Mouse (Mus musculus) central nervous system, embryonic 11.5 days (tissue): ENCODE measurements around the gene Myh11. TPM values are rescaled to one million over a fixed set of nuclear protein-coding genes. Genes with fewer than 3 reads are reported as not detected.

Experiments used
- polyA plus RNA-seq: library from polyadenylated mRNA; depleted of rRNA; stranded (reverse); fragments of >200 nt; gene quantifications from 2 replicates; pipeline ENCODE4 v1.2.3, GENCODE M21; 2012; rRNA removed

Gene Myh11
- 0.41 and 0.91 TPM in 2 replicates for polyA plus RNA-seq

DNA sequence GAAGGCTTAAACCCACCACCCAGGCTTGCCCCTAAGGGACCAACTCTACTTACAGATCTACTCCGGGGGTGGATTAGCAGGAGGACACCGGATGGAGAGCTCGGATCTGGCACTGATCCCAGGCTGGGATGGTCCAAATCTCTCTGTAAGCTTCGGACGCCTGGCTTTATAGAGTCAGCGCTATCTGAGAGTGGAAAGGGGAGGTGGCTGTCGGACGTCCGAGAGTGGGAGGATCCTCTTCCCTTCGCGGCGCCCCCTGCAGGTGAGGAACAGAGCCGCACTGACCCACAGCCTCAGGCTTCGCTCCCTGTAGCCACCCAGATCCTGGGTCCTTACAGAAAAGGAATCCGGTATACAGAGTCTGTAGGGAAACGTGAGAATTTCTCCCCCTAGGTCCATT lies at the start of gene Myh11:
TSS of gene Myh11 (minus strand) at position 150 of the 400 bp plus-strand sequence.

DNA sequence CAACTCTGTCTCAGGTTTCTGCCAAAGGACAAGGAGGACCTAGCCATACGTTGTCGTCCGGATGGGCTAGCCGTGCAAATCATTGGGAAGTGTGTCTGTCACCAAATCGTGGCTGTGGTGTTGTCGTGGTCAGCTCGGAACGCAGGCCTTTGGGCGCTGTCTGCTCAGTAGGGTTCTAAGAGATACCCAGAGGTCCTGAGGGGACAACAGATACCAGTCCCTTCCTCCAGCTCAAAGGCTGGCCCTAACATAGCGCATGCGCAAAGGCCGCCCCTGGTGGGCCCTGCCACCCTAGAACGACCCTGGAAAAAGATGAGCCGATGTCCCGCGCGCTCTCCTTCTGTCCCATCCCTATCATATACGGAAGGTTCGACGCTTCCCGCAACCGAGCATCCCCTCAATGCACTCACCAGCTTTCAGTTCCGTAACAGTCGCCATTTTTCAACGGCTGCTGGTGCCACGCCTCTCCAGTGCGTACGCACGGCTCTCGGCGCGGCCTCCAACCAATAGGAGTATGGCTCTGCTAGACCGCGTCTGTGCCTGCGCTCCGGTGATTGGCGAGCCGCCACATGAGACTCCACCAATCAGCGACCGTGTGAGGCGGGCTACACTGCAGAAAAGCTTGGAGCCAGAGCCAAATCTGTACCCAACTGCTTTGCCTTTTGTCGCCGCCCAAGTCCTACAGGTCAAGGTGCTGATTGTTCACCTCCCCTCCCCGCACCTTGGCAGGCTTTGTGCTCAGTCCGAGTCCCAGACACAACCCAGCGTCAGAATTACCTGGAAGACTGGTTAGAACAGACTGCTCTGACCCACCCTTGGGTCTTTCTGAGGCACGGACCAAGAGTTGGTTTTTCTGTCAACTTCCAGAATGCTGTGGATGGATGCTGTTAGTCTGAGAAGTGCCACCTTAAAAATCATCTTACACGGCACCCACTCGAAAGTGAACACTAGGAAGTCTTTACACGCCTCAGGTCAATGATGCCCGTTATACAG lies 26.0 kb upstream of the Myh11 start, which contains the start of gene Fopnl:
TSS of gene Fopnl (minus strand) at position 522 of the 993 bp plus-strand sequence.

DNA sequence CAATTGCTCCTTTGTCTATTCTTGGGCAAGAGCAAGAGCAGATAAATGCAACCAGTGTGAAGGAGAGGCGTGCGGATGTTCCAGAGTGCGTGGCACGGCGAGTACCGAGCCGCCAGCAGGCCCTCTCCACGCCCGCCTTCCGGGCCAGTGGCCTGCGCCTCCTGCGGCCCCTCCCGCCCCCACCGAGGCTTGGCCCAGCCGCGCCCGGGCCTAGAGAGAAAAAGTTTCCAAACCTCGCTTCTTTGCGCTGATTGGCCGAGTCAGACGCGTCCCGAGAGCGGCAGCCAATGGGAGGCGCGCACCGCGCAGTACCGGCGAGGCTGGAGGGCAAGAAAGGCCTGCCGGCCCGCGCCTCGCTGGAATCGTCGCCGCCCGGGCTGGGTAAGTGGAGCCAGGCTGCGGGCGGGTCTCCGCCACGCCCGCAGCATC lies 128.2 kb downstream of the Myh11 start, which contains the start of the genes Nde1 and Marf1:
TSS of gene Nde1 (plus strand) at position 288 of the 429 bp plus-strand sequence.
TSS of gene Marf1 (minus strand) at position 364 of the 429 bp plus-strand sequence.

Other genes with a start within 250 kb of the Myh11 start
- 118 and 124 TPM in 2 replicates for gene Nde1, start 128.1 kb downstream of the Myh11 start, polyA plus RNA-seq
- 17.9 and 26.1 TPM in 2 replicates for gene Marf1, start 128.0 kb downstream of the Myh11 start, polyA plus RNA-seq
- gene Fopnl, start 26.0 kb upstream of the Myh11 start, polyA plus RNA-seq: 44.3 and 75.6 TPM in 2 replicates
- gene Abcc1, start 70.2 kb upstream of the Myh11 start, polyA plus RNA-seq: 7.6 and 9.2 TPM in 2 replicates